Mouse (Mus musculus) heart, adult 18-20 months (tissue): ENCODE measurements around the gene Ndufs4. TPM values are rescaled to one million over a fixed set of nuclear protein-coding genes. Genes with fewer than 3 reads are reported as not detected.

Experiments used
- DNase-seq, 2 experiments: peaks; one replicate each; pipeline ENCODE4 v3.0.0; 2021 to 2022; ENCODE audit warnings: mixed read lengths in 1 of 2
- long read RNA-seq, 2 experiments: library from polyadenylated mRNA; stranded (forward); transcript quantifications; one replicate each; pipeline ENCODE4 v2.0.0; 2021
- total RNA-seq, 2 experiments: library from RNA; stranded (reverse); gene quantifications; 2 replicates each; pipeline ENCODE4 v1.2.3; 2021

Gene Ndufs4
- 100 to 1,000 TPM; 572 to 648 TPM for total RNA-seq
- long read RNA-seq, experiment 1, transcript Ndufs4-201 (5 exons, 1,698 nt) = major isoform, 347 of 378 reads
- long read RNA-seq, experiment 1, partial matches to known transcripts = 23 of 378 reads
- long read RNA-seq, experiment 1, other reads (novel, unspliced or antisense) = 1 of 378 reads
- long read RNA-seq, experiment 2, transcript Ndufs4-201 (5 exons, 1,698 nt) = major isoform, 290 of 314 reads
- long read RNA-seq, experiment 2, partial matches to known transcripts = 18 of 314 reads
- long read RNA-seq, experiment 2, other reads (novel, unspliced or antisense) = 2 of 314 reads

GRCm38 (mm10) chr13:114388211-114388965 is at the start of gene Ndufs4:
Ndufs4 (minus strand) TSS chr13:114388258.
- DNase-seq = no peak

GRCm38 (mm10) chr13:114432491-114432890 is 44.4 kb upstream of the Ndufs4 start:
- peak; percentile 32 to 52 for DNase-seq

- no peak for DNase-seq
These were observed 37.2 kb upstream of the Ndufs4 start for GRCm38 (mm10) chr13:114425230-114425629.

DNA sequence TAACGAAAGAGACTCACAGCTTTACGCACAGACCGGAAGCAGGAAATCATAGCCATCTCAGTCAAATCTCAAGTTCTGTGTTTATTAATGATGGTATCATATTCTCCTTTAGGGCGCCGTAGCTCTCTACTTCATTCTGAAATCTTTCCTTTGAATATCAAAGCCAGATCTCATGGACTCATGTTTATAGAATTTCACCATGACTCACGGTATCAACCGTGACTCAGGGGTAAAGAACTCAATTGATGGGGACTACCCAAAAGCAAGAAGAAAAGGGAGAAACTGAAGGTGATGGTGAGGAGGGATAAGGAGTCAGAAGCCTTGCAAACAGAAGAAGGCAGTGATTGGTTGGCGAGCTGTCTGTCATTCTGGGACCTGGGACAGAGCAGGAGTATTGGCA is 32.2 kb upstream of the Ndufs4 start:
- DNase-seq = no peak

DNA sequence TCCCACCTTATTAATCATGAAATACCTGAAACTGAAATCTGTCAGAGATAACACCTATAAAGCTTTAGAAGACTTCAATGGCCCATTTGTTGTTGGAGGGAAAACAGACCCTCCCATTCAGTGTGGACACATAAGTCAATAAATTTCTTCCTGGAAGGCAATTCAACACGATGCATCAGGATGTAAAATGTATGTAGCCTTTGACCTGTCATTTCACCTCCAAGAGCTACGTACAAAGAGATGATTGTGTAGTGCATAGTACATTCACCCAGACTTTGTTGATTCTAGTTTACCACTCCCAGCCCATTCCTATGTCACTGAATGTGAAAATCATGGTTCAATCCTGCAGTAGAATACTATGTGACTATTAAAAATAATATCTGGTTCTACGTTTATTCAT is 31.3 kb upstream of the Ndufs4 start:
- DNase-seq = no peak

DNA sequence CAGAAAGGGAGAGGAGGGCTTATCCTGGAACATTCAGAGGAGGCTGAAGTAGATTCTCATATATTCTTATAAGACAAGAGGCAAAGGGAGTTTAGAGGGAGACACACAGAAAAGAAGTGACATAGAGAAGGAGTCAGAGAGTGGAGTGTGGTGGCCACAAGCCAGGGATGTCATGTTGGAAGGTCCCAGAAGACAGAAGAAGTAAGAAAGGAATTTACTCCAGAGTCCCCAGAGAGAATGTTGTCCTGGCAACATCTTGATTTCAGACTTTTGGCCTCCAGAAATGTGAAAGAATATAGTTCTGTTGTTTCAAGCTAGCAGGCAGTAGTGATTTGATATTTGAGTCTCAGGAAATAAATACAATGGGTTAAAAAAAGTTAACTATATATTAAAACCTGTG is 24.3 kb upstream of the Ndufs4 start:
- DNase-seq = peak; percentile 18 to 35

- DNase-seq = no peak
These were observed 18.8 kb upstream of the Ndufs4 start for GRCm38 (mm10) chr13:114406866-114407265.

DNA sequence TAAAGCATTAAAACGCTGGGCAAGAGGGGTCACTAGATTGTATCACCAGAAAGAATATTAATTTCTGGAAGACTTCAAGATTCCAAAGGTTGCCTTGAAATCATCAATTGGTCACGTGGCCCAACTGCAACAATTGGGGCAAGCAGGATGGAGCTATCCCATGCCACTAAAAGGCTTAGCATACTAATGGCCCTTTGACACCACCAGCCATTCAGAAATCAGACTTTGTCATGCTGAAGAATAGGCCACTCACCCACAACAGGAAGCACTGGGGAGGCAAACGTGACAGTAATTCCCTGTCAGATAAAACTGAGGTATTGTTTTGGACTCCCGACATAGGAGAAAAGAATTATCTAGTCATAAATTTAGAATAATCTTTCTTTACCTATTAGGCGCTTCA is 18.4 kb upstream of the Ndufs4 start:
- no peak for DNase-seq

- DNase-seq = peak; percentile 17 to 36
These were observed 17.1 kb upstream of the Ndufs4 start for GRCm38 (mm10) chr13:114405100-114405715.

DNA sequence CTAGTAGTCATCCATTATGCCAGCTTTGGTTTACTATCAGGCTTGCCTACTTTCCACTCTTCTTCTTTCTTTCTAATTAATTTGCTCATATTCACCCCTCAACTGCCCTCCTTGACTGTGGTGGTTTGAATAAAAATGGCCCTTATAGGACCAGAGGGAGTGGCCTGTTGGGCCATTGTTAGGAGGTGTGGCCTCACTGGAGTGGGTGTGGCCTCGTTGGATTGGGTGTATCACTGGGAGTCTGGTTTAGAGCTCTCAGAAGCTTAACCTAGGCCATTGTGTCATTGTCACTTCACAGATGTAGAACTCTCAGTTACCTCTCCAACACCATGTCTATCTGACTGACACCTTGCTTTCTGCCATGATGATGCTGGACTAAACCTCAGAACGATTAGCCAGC is 10.8 kb upstream of the Ndufs4 start:
- no peak for DNase-seq

DNA sequence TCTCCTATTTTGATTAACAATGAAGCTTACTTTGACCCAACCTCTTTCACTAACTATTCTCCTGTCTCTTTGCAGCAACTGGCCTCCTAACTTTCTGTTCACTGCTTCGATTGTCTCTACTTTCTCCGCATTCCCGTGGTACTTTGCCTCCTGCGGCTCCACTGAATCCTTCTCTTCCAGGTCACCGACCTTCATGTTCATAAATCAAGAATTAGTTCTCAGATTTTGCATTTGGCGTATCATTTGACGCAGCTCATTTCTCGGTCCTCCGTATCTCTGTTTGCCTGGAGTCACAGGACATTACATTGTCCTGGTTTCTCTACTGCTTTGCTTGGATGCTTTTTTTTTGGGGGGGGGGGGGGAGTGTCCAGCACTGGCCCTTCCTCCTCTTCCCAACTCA is 9.2 kb upstream of the Ndufs4 start:
- no peak for DNase-seq

- no peak for DNase-seq
These were observed 8.8 kb upstream of the Ndufs4 start for GRCm38 (mm10) chr13:114396863-114397262.

DNA sequence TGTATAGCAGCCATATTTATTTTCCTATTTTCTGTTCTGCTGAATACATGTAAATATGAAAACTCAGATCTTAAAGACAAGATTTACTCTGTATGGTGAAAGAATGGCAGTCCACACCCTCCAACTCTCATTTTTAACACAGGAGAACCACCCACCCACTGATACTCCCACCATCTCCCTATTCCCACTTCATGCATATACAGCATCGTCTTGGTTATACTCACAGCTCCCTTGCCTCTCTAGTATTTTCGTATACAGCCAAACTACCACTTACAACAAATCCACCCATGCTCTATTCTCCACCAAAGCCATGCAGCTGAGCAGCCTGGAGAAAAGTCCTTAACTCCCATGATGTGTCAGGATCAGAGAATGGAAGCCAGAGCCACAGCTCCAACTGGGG is 6.7 kb upstream of the Ndufs4 start:
- DNase-seq = no peak

- no peak for DNase-seq
These were observed 4.4 kb upstream of the Ndufs4 start for GRCm38 (mm10) chr13:114392501-114392900.

GRCm38 (mm10) chr13:114387521-114388171 is 412 bp downstream of the Ndufs4 start:
- peak; percentile 92 to 99 for DNase-seq

DNA sequence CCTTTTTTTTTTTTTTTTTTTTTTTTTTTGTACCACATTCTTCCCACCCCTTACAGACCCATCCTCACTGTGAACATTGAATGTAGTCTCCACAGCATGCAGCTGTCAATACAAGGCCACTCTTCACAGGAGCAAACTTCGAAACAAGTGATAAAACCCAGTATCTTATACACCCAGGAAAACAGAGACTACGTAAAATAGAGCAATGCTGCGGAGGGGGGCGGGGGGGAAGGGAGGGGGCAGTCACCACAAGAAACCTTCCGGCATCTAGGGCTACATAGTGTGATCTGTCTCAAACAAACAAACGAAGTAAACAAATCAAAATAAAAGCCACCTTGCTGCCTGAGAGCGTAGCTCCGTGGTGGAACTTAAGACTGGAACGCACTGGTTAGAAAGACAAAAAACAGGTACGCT is 977 bp downstream of the Ndufs4 start:
- no peak for DNase-seq

- DNase-seq = no peak
These were observed 11.5 kb downstream of the Ndufs4 start for GRCm38 (mm10) chr13:114376511-114376910.

DNA sequence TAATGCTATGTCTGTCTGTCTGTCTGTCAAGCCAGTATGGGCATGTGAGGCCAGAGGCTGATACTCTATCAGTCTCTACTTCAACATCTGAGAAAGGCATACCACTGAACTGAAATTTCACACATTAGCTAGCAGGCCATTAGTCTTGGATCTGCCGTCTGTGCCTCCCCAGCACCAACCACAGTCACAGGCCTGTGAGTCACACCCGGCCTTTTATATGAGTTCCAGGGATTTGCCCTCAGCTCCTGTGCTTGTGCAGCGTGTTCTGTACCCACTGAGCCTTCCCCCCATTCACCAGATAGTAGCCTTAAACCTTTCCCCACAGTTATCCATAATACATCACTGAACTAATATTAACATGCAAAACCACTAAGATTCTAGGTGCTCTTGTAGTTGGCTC is 26.0 kb downstream of the Ndufs4 start:
- no peak for DNase-seq

DNA sequence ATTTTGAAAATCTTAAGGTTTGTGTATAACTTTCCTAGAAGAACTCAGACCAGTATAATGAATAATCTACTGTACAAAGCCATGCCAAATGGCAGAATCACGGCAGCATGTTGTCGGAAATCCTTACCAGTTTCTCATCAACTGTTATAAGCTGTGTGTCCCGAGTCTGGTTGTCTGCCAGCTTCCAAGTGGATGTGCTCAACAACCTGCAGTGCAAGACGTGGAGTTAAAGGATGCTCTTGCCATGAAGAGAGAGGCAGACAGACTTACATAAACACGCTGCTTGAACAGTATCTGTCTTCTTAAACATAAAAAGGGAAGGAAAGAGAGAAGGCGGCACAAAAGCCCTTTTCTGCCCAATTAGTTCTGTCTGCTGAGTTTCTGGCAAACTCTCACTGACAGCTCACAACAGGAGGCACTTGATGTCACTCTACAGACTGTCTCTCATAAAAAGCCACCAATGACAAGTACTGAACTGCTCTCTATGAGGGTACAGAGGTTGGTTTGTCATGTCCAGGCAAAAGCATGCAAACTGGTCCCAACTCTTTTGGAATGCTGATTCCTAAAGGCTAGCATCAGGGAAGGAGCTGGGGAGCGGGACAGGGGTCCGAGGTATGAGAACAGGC is 36.6 kb downstream of the Ndufs4 start:
- no peak for DNase-seq

DNA sequence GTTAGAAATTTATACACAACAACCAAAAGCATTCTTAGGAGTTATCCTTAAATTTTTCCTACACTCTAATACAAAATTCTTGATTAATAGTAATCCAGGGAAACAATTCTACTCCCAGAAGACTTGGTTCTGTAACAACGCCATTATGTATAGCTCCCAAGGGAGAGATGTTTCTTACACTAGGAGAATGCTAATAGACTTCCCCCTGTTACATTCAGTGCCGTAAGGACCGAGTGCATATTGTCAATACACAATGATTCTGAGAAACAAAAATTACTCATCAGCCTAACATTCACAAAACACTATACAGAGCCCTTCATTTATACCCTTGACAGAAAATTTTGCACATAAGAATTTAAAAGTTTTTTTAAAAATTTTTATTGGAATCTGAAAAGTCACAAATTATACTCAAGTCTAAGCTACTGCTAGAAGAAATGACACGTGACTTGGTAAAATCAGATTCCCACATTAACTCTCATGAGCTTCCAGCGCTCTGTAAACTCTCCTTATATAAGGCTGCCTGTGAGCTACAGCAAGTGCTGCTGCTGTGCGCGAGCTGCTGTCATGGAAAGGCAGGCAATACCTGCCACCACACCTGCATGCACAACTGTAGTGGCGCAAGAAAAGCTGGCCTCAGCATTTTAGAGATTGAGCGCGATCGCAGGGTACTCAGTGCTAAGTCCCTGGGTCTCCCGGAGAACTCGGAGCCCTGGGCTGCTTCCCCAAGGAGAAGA is 42.9 kb downstream of the Ndufs4 start:
- no peak for DNase-seq

- no peak for DNase-seq
These were observed 43.7 kb downstream of the Ndufs4 start for GRCm38 (mm10) chr13:114344220-114344973.
